Mouse (Mus musculus) adrenal gland, postnatal 25 days (tissue): ENCODE results near the gene Dhx8. TPM values are rescaled to one million over a fixed set of nuclear protein-coding genes. Genes with fewer than 3 reads are reported as not detected.

Source experiments
- DNase-seq: peaks from one replicate; pipeline ENCODE4 v3.0.0; 2021; ENCODE audit warnings: mixed read lengths
- long read RNA-seq: library from polyadenylated mRNA; stranded (forward); transcript quantifications from one replicate; pipeline ENCODE4 v2.0.0, GENCODE M21; 2021
- total RNA-seq: library from RNA; stranded (reverse); gene quantifications from 2 replicates; pipeline ENCODE4 v1.2.3, GENCODE M21; 2021

Gene Dhx8
- total RNA-seq, result 28.0 TPM in 2 replicates
- long read RNA-seq, full-length matches to known transcripts, result 16 of 23 reads
- long read RNA-seq, partial matches to known transcripts, result 6 of 23 reads
- long read RNA-seq, other reads (novel, unspliced or antisense), result 1 of 23 reads

DNA sequence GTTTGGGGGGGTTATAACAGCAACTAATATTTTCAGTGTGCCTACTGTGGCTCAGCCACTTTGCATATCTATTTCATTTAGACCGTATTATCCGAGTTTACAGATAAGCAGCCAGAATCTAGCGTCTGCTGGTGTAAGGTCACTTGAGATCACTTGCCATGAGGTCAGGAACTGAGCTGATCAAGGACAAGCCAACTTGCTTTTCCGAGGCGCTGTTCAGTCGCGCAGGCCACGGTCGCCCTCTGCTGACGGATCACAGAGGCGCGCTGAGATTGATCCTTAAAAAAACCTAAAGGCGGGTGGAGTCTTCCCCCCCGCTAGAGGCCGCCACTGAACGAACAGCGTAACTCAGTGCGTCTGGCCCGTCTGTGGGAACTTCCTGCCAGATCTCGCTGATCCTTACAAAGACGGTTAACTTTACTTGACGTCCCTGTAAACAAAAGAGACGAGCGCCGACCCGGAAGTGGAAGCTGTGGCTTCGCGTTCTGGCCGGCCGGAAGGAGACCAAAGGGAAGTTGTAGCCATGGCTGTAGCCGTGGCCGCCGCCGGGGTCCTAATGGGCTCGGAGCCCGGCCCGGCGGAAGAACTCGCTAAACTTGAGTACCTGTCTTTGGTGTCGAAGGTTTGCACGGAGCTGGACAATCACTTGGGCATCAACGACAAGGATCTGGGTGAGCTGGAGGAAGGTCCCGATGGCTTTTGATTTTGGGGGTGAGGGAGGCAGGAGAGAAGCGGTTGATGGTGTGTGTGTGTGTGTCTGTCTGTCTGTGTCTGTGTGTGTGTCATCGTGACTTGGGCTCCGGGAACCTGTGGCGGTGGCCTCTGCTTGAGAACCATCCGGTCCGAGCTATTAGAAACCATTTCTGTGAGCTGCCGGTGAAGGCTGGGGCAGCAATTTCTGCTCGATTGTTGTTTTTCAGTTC lies at the start of gene Dhx8:
TSS of gene Dhx8 (plus strand) at position 402 of the 923 bp plus-strand sequence.
- peak; percentile 97 for DNase-seq

DNA sequence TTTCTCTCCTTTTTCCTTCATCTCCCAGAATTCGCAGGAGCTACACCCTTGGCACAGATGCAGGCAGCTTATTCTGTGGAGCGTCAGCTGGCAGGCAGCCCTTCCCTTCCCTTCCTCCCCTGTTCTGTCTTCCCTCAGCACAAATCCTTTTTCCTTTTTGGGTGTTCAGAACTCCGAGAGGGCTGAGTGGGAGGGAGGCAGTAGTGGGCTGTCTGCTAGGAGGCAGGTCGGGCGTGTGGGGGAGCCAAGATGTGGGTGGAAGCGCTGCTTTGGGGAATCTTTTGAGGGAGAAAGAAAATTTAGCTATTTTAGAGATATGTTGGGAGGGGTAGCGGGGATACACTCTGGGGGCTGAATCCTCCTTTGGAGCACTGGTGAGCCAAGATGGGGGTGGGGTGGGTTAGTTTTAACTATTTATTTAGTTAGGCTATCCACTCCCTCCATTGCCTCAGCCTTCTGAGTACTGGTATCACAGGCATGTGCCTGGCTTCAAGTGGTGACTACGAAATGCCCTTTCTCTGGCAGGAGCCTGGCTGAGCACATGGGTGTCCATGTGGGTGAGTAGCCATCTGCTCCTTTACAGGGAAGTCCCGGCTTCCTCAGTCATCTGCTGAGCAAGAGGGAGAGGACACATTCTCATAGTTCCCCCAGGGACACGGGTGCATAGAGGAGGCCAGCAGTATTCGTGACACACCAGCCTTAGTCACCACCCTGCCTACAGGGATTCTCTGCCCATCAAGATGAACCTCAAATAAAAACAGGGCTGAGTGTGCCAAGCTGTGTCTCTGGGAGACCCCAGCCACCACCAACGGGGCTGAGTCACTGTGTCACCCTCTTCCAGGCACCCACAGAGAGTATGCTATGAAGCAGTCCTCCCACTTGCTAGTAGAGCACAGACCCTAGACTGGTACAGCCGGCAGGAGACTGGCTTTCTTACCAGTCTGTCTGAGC lies 45.1 kb upstream of the Dhx8 start:
- DNase-seq, result peak; percentile 61

DNA sequence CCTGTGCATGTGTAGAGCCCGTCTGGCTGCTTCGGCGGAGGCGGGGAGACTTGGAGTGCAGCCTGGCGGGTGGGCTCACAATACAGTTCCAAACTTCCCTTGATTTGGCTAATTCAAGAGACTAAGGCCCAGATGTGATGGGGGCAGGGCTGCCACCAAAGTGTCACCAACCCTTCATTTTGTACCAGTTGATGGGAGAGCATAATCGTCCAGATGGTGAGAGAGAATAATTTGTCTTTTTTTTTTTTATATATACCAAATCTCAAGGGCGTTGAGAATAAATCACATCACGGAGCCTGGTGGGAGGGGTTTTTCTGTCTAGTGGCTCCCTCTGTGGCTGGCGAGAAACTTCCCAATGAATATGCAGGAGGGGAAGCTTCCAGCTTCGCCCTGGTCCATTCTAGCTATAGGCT lies 43.0 kb upstream of the Dhx8 start:
- no peak for DNase-seq

DNA sequence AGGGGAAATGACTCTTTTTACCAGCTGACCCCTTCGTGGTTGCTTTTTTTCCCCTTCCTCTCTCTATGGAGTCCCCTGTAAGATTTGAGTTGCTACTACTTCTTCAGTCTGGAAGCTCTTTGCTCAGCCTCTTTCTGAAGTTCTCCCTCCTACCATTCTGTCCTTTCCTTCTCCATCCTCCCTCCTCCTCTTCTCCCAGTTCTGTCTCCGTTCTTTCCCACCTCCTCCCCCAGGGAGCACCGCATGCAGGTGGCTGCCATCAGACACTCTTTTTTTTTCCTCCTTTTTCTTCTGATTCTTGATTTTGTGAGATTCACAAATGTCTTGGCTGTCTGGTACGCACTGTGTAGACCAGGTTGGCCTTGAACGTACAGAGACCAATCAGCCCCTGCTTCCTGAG lies 42.4 kb upstream of the Dhx8 start:
- no peak for DNase-seq

DNA sequence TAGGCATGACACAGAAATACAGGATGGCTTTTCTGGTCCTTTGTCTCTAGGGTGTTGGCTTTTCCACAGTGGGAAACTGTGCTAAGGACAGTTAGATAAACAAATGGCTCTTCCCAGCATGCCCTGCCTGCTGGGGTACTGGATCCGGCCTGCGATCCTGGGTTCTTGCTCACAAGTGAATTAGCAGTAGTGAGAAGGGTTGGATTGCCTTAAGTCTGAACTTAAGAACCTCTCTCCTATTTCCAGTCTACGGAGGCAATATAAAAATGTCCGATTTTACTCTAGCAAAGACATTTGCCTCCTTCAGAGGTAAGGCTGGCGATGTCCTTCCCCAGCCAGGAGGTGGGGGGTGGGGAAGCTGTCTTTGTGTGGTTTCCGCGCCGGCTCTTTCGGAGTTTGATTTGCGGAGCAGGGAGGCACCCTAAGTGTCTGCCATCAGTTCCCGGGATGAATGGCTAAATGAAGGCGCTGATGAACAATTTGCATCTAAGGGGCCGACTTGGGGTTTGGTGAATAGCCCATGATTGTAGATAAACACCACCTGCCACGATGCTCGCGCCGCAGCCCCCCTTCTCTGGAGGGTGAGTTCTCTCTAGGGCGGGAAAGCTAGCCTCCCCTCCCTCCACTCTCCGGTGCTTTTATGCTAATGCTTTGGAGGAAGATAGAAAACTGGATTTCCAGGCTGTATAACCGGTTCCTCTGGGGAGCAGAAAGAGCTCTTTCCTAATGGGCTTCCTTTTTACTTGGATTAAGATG lies 36.6 kb upstream of the Dhx8 start:
- peak; percentile 6 for DNase-seq

DNA sequence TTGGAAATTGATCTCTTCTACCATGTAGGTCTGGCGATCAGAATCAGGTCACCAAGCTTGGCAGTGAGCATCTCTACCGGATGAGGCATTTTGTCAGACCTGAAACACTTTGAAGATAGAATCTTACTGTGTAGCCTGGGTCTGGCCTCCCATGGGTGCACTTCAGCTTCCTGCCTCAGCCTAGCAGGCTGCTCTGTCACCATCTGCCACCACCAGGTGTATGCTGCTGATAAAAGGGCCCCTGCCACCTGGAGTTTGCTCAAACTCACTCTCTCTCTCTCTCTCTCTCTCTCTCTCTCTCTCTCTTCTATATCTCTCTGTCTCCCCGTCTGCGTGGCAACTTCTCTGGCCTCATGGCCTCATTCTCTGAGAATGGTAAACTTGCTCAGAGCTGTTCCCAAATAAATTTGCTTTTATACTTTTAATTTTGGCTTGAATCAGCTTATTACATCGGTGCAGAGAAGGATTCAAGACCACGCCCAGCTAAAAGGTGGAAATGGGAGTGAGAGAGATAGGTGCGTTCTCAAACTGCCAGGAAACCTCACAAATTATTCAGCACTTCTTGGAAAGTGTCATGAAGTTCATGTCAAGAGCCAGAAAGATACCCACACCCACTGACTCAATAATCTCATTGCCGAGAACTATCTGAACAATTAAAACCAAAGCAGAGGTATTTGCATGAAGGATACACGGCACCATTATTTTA lies 35.4 kb upstream of the Dhx8 start:
- no peak for DNase-seq

GRCm38 (mm10) chr11:101698114-101698513 lies 34.6 kb upstream of the Dhx8 start:
- DNase-seq, result no peak

- no peak for DNase-seq
Observed at GRCm38 (mm10) chr11:101699556-101699955, 33.2 kb upstream of the Dhx8 start.

- no peak for DNase-seq
Observed at GRCm38 (mm10) chr11:101699991-101700390, 32.7 kb upstream of the Dhx8 start.

GRCm38 (mm10) chr11:101700446-101700845 lies 32.3 kb upstream of the Dhx8 start:
- no peak for DNase-seq

- DNase-seq, result no peak
Observed at GRCm38 (mm10) chr11:101704081-101704480, 28.6 kb upstream of the Dhx8 start.

DNA sequence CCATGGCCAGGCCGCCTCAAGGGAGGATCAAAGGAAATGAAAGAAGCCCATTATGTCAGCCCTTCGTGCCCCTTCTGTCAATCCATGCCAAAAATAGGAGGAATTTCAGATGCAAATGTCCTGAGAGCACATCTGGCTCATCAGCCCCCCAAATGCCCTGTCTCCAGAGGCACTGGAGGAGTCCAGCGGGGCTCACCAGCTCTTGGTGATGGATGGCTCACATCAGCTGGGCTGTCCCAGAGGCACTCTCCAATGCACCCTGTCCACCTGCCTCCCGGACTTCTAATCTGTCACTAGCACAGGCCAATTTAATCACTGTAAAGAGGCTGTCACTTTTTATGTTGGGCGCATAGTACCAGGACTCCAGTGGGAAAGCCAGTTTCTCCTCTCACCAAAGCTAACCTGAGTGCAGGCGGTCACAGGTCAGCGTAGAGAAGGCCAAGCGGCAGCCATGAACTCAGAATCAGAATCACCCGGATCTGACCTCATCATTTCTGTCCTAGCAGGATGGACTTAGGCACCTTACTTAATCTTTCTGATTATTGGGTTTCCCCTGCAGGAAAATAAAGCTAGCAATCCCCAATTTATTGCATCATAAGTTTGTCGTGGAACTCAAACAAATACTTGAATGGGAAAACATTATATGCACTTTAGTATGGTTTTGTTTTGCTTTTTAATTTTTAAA lies 25.8 kb upstream of the Dhx8 start:
- no peak for DNase-seq

GRCm38 (mm10) chr11:101708482-101708881 lies 24.2 kb upstream of the Dhx8 start:
- no peak for DNase-seq

GRCm38 (mm10) chr11:101712811-101713210 lies 19.9 kb upstream of the Dhx8 start:
- DNase-seq, result no peak

DNA sequence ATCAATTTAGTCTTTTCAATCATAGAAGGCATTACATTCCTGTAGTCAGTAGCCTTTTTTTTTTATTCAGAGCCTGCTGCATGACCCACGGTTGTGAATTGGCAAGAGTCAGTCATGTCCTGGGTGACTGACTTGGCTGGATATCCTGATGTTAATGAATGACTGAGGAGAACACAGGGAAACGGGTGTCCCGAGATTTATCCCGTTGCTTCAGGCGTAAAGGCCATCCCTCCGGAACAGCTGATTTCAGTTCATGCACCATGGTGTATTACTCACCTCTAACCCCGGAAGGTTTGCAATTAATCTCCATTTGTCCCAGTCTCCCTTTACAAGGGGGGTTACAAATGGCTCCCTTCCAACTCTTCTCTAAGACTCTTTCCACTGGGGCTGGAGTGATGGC lies 18.7 kb upstream of the Dhx8 start:
- DNase-seq, result no peak

DNA sequence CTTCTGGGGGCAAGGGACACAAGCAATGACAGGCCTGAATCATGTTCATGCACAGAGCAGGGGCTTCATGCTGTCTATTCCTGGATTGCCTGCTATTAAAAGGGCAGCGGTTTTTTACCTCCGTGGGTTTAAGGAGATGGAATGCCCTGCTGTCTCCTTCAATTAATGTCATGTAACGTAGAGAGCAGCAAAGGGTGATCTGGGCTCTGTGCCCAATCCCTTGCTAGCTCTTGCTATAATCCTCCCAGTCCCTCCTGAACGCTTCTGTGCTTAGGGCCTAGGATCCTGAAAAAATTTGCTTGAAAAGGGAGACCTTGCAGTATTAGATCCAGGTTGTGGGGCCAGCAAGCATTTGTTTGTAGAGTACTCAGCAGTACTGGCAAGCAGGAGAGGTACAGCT lies 14.4 kb upstream of the Dhx8 start:
- no peak for DNase-seq

DNA sequence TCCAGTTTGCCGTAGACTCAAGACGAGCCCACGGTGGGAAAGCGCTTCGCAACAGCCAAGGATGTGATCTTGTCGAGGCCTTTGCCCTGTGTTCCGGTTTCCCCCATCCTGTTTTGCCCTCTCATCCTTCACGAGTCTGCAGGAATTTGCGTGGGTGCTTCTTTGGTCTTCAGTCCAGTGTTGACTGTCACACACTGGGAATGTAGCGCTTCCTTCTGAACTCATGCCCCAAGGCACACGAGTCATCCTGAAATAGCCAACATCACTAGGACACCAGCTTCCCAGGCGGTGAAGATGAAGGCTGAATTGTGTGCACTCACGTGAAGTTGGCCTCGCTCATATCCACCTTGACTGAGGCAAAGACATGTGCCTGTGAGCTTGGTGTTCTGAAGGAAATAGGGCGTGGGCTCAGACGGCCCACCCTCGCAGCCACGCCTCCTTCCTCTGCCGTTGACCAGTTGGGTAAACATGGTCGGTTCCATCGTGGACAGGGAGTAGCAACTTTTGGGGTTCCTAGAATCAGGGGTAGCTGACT lies 12.7 kb upstream of the Dhx8 start:
- DNase-seq, result no peak

DNA sequence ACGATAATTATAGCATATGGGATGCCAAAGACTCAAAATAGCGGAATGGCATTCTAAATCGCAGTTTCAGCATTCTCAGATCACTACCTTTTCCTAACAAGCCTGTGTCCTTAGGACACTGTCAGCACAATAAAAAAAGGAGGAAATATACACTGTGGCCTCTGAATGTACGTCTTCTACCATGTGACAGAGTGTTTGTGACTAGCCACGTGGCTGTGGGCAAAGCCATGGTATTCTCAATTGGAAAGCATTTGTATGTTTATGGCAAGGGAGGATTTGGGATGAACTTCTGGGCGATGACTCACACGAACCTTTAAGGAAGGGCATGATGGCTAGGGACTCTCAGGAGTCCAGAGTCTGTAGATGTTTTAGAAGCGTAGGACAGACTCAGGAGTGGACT lies 7.7 kb upstream of the Dhx8 start:
- no peak for DNase-seq

DNA sequence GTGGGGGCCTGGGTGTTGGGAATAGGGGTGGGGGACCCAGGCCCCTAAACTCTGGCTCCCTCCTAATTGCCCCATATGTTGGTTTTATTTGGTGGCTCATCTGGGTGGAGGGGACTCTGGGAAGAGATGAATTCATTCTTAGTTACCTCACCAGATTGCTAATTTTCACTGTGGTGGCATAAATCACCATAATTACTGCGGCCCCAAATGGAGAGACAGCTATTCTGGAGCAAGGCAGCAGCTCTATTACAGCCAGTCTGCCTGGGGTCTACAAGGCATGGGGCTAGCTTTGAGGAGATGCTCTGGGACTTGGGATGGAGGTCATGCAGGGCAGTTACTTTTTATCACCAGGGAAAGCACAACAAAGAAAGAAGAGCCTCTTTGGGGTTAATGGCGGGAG lies 6.0 kb upstream of the Dhx8 start:
- DNase-seq, result no peak

DNA sequence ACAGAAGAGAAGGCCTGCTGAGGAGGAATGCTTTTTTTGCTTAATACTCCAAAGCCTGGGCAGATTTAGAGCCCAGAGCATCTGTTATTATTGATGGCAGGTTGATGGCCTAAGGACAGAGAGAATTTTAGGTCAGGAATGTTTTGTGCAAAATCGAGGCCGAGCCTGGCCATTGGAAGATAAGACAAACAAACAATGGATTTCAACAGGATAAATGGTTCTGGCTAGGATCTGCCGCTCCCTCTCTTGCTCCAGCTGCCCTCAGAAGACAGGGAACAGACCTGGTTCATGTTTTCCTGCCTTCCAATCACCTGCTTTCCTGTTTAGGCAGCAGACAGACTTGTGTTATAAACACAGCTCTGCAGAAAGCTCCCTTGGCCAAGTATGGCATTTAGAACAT lies 3.4 kb upstream of the Dhx8 start:
- no peak for DNase-seq
